Mouse (Mus musculus): ENCODE data around the gene Hspa1b.

- TF ChIP-seq NANOG (IDR thresholded peaks at IDR 0.05; ENCODE audit: borderline replicate concordance, low read length), result no peak
- TF ChIP-seq CTCF (conservative IDR thresholded peaks at IDR 0.05; ENCODE audit: low read length), result no peak
- TF ChIP-seq POU5F1 (IDR thresholded peaks at IDR 0.05; ENCODE audit: borderline replicate concordance, low read length), result no peak
Measured at GRCm38 (mm10) chr17:34953258-34953657, 5.8 kb downstream of the Hspa1b start.

All from E14TG2a.4 (cell line).